Mouse (Mus musculus): ENCODE data around the gene Chrm3. TPM values are rescaled to one million over a fixed set of nuclear protein-coding genes. Genes with fewer than 3 reads are reported as not detected.
"Not testable (repeated sequence)": the region's sequence is repeated elsewhere in the genome, so short reads cannot be mapped to it uniquely, and the experiment has no call there.

Gene Chrm3
- polyA plus RNA-seq, 1 experiment from 2014 or later, result 0.62 TPM

DNA sequence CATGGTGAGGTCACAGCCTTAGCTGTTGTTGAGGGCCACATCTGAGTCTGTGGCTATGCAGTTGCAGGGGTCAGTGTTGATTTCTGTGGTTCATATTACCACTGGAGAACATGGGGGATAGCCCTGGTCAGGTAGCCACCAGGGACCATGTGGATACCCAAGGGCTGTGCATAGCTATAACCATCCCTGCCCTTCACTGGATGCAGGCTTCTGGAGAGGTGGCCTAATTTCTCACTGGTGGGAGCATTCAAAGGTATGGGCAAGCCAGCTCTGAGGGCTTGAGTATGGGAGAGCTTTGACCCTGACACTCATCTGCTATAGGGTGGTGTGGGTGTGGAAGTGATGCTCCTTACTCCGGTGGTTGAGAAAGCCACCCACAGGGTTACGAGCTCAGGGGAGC lies 494.5 kb downstream of the Chrm3 start:
- WGBS, result 96% methylated on average over 2 of the region's 2 CpGs
- Histone ChIP-seq H3K4me3 (ENCODE audit: low read length) (no peak overlapping the region), H3K4me1 (ENCODE audit: insufficient read depth, low read length) (no peaks in the 10 kb centered on the region), H3K9ac (replicated peaks; ENCODE audit: low read length) (no peak overlapping the region), H3K9me3 (ENCODE audit: low read length) (no peaks in the 10 kb centered on the region), H3K4me2 (replicated peaks; ENCODE audit: low read depth, low read length) (no peak overlapping the region), H3K27me3 (ENCODE audit: insufficient read depth, low read length) (no peaks in the 10 kb centered on the region), H3K27ac (ENCODE audit: low read length) (no peak overlapping the region), H3K36me3 (ENCODE audit: insufficient read depth, low read length) (no peaks in the 10 kb centered on the region)
- ATAC-seq (ENCODE audit: low FRiP score, low TSS enrichment), result no peak

DNA sequence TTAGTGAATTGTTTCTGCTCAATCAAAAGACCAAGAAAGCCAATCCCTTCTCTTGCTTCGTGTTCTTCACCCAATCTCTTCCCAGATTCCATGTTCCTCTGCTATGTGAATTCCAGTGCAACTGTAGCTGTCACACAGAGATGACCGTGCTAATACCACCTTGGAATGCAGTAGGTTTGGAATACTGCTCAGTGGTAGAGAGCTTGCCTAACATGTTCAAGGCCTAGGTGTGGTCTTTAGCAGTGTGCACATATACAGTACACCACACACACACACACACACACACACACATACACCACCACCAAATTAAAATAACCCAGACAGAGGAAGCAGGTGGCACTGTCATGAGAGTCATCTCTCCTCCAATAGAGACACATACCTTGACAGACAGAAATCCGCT lies 513.1 kb downstream of the Chrm3 start:
- peak; percentile 23; the same call in 1 of the 2 replicates for ATAC-seq (ENCODE audit: low FRiP score, low TSS enrichment)
- 88% methylated on average over 3 of the region's 3 CpGs for WGBS

DNA sequence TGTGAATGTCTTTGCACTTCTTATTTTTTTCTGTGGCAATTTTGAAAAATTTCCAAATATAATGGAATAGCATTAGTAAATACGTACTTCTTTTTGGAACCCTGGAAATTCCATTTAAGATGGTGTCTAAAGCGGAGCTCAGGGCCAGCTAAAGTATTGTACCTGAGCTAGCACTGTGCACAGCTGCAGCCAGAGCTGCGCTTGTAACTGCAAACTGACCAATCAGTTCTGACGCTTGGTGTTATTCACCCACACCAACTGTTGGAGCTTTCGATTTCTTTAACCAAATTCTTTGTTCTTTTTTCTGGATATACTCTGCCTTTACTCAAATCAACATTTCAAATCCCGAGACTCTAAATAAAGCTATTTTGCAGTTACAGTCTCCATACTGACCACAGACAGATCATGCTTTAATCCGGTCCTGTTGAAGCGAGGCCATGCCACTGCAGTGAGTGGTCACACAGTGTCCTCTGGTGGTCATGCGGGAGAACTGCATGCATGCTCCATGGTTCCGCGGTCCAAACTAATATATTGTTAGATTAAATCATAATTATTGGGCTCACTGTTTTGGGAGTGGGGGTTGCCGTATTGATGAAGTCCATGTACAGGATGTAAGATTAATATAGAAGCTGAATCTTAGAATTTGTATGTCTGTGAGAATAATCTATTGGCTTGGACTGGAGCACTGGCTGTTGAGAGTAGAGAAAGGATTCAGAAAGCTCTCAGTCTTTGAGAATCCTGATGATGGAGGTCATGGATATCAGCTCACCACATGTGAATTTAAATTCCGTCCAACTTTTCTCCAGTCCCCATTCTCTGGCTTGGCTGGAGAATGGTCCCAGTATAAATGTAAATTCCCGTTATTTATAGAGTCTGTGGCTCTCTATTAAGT lies 513.9 kb downstream of the Chrm3 start:
- Histone ChIP-seq H3K36me3 (ENCODE audit: insufficient read depth, low read length) (no peaks in the 10 kb centered on the region), H3K27me3 (ENCODE audit: insufficient read depth, low read length) (no peaks in the 10 kb centered on the region), H3K27ac (ENCODE audit: low read length) (no peak overlapping the region), H3K9ac (replicated peaks; ENCODE audit: low read length) (no peak overlapping the region), H3K4me3 (ENCODE audit: low read length) (no peak overlapping the region), H3K9me3 (ENCODE audit: low read length) (no peaks in the 10 kb centered on the region), H3K4me1 (ENCODE audit: insufficient read depth, low read length) (no peaks in the 10 kb centered on the region), H3K4me2 (replicated peaks; ENCODE audit: low read depth, low read length) (no peak overlapping the region)
- ATAC-seq (ENCODE audit: low FRiP score, low TSS enrichment), result peak; percentile 82
- 35% methylated on average over 14 of the region's 14 CpGs for WGBS

More for the DNA sequence above, 513.1 kb downstream of the Chrm3 start:
- H3K27ac ChIP-seq (ENCODE audit: low read length), result no peak overlapping the region
- no peaks in the 10 kb centered on the region for H3K27me3 ChIP-seq (ENCODE audit: insufficient read depth, low read length)
- no peak overlapping the region for H3K4me2 ChIP-seq (replicated peaks; ENCODE audit: low read depth, low read length)
- H3K9ac ChIP-seq (replicated peaks; ENCODE audit: low read length), result no peak overlapping the region
- H3K9me3 ChIP-seq (ENCODE audit: low read length), result no peaks in the 10 kb centered on the region
- no peaks in the 10 kb centered on the region for H3K4me1 ChIP-seq (ENCODE audit: insufficient read depth, low read length)
- H3K4me3 ChIP-seq (ENCODE audit: low read length), result no peak overlapping the region
- no peaks in the 10 kb centered on the region for H3K36me3 ChIP-seq (ENCODE audit: insufficient read depth, low read length)

DNA sequence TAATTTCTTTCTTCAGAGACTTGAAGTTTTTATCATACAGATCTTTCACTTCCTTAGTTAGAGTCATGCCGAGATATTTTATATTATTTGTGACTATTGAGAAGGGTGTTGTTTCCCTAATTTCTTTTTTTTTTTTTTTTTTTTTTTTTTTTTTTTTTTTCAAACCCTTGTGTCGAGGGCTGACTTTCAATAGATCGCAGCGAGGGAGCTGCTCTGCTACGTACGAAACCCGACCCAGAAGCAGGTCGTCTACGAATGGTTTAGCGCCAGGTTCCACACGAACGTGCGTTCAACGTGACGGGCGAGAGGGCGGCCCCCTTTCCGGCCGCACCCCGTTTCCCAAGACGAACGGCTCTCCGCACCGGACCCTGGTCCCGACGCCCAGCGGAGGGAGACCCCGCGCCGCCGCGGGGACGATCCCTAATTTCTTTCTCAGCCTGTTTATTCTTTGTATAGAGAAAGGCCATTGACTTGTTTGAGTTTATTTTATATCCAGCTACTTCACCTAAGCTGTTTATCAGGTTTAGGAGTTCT lies 526.4 kb downstream of the Chrm3 start:
- H3K4me1 ChIP-seq (ENCODE audit: insufficient read depth, low read length); H3K9ac ChIP-seq (replicated peaks; ENCODE audit: low read length); H3K27me3 ChIP-seq (ENCODE audit: insufficient read depth, low read length); H3K9me3 ChIP-seq (ENCODE audit: low read length); H3K27ac ChIP-seq (ENCODE audit: low read length); H3K4me2 ChIP-seq (replicated peaks; ENCODE audit: low read depth, low read length); H3K4me3 ChIP-seq (ENCODE audit: low read length); H3K36me3 ChIP-seq (ENCODE audit: insufficient read depth, low read length): not testable (repeated sequence)
- peak; percentile 84; the same call in 1 of the 2 replicates for ATAC-seq (ENCODE audit: low FRiP score, low TSS enrichment)
- 78% methylated on average over 31 of the region's 33 CpGs for whole genome bisulfite sequencing

DNA sequence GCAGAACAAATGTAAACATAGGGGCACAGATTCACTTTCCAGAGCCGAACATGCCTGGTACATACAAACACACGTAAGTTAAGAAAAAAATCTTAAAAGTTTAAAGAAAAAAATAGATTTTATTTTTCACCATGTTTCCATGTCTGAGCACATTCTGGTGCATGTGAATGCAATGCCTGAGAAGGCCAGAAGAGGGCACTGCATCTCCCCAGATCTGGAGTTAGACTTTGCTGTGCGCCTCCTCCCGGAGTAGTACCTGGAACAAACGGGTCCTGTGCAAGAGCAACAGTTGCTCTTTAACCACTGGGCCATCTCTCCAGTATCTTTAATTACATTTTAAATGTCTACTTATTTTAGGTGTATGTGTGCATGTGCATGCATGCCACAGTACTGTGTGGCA lies 534.4 kb downstream of the Chrm3 start:
- Histone ChIP-seq H3K9me3 (ENCODE audit: low read length) (no peaks in the 10 kb centered on the region), H3K4me2 (replicated peaks; ENCODE audit: low read depth, low read length) (no peak overlapping the region), H3K4me1 (ENCODE audit: insufficient read depth, low read length) (no peaks in the 10 kb centered on the region), H3K9ac (replicated peaks; ENCODE audit: low read length) (no peak overlapping the region), H3K36me3 (ENCODE audit: insufficient read depth, low read length) (no peaks in the 10 kb centered on the region), H3K27ac (ENCODE audit: low read length) (no peak overlapping the region), H3K4me3 (ENCODE audit: low read length) (no peak overlapping the region), H3K27me3 (ENCODE audit: insufficient read depth, low read length) (no peaks in the 10 kb centered on the region)
- ATAC-seq (ENCODE audit: low FRiP score, low TSS enrichment), result no peak
- WGBS, result 81% methylated on average over 5 of the region's 5 CpGs

Small RNA genes within 50 kb of the gene (microRNA-seq; reads per million reads assigned to microRNA genes)
- gene Gm24187, result 0.95 reads per million
